Mouse (Mus musculus): ENCODE measurements at regions not wholly inside any gene's neighbourhood (a gene's known extent, or its start where the extent isn't known, plus 50 kb on each side); places are given as distances from the start of the nearest gene placed in this dataset.

GRCm38 (mm10) chr13:42590415-42590814 is 90.0 kb upstream of the Phactr1 start:
- no peak for DNase-seq
- Histone ChIP-seq H3K36me3 (ENCODE audit: control insufficient read depth, insufficient read depth, low read length) (no peaks in the 10 kb centered on the region), H3K4me1 (replicated peaks; ENCODE audit: control insufficient read depth, insufficient read depth, low read length) (no peaks in the 10 kb centered on the region), H3K27ac (ENCODE audit: control insufficient read depth, insufficient read depth, low read length) (no peak overlapping the region), H3K27me3 (ENCODE audit: control insufficient read depth, insufficient read depth, low read length) (no peaks in the 10 kb centered on the region), H3K4me3 (ENCODE audit: control insufficient read depth, insufficient read depth, low read length) (no peak overlapping the region)
- WGBS, result 64% methylated on average over 6 of the region's 6 CpGs
- TF ChIP-seq POLR2A (IDR thresholded peaks at IDR 0.05; ENCODE audit: control insufficient read depth, extremely low read depth, insufficient read depth, low read length, poor library complexity) (no peak), CTCF (IDR thresholded peaks at IDR 0.05; ENCODE audit: borderline replicate concordance, control insufficient read depth, extremely low read depth, insufficient read depth, low read length, poor library complexity) (no peak)

GRCm38 (mm10) chr13:42592945-42593344 is 87.5 kb upstream of the Phactr1 start:
- 81% methylated on average over 3 of the region's 3 CpGs for WGBS
- TF ChIP-seq CTCF (IDR thresholded peaks at IDR 0.05; ENCODE audit: borderline replicate concordance, control insufficient read depth, extremely low read depth, insufficient read depth, low read length, poor library complexity) (no peak), POLR2A (IDR thresholded peaks at IDR 0.05; ENCODE audit: control insufficient read depth, extremely low read depth, insufficient read depth, low read length, poor library complexity) (no peak)
- Histone ChIP-seq H3K27me3 (ENCODE audit: control insufficient read depth, insufficient read depth, low read length) (no peaks in the 10 kb centered on the region), H3K27ac (ENCODE audit: control insufficient read depth, insufficient read depth, low read length) (no peak overlapping the region), H3K4me1 (replicated peaks; ENCODE audit: control insufficient read depth, insufficient read depth, low read length) (no peaks in the 10 kb centered on the region), H3K36me3 (ENCODE audit: control insufficient read depth, insufficient read depth, low read length) (no peaks in the 10 kb centered on the region), H3K4me3 (ENCODE audit: control insufficient read depth, insufficient read depth, low read length) (no peak overlapping the region)
- DNase-seq, result no peak

- H3K27me3 ChIP-seq (ENCODE audit: control insufficient read depth, insufficient read depth, low read length), result no peaks in the 10 kb centered on the region
- WGBS, result 88% methylated on average over 11 of the region's 11 CpGs
- DNase-seq, result no peak
Observed at GRCm38 (mm10) chr13:42593488-42594170, 86.8 kb upstream of the Phactr1 start.

GRCm38 (mm10) chr13:42595180-42595579 is 85.2 kb upstream of the Phactr1 start:
- H3K4me3 ChIP-seq (ENCODE audit: control insufficient read depth, insufficient read depth, low read length), result no peak overlapping the region
- no peak overlapping the region for H3K27ac ChIP-seq (ENCODE audit: control insufficient read depth, insufficient read depth, low read length)
- 81% methylated on average over 3 of the region's 3 CpGs for WGBS
- no peaks in the 10 kb centered on the region for H3K4me1 ChIP-seq (replicated peaks; ENCODE audit: control insufficient read depth, insufficient read depth, low read length)
- DNase-seq, result no peak
- no peaks in the 10 kb centered on the region for H3K27me3 ChIP-seq (ENCODE audit: control insufficient read depth, insufficient read depth, low read length)
- no peaks in the 10 kb centered on the region for H3K36me3 ChIP-seq (ENCODE audit: control insufficient read depth, insufficient read depth, low read length)
- TF ChIP-seq CTCF (IDR thresholded peaks at IDR 0.05; ENCODE audit: borderline replicate concordance, control insufficient read depth, extremely low read depth, insufficient read depth, low read length, poor library complexity), result no peak
- TF ChIP-seq POLR2A (IDR thresholded peaks at IDR 0.05; ENCODE audit: control insufficient read depth, extremely low read depth, insufficient read depth, low read length, poor library complexity), result no peak

More at GRCm38 (mm10) chr13:42593488-42594170, 86.8 kb upstream of the Phactr1 start:
- Histone ChIP-seq H3K27ac (ENCODE audit: control insufficient read depth, insufficient read depth, low read length) (no peak overlapping the region), H3K4me1 (replicated peaks; ENCODE audit: control insufficient read depth, insufficient read depth, low read length) (no peaks in the 10 kb centered on the region), H3K4me3 (ENCODE audit: control insufficient read depth, insufficient read depth, low read length) (no peak overlapping the region), H3K36me3 (ENCODE audit: control insufficient read depth, insufficient read depth, low read length) (no peaks in the 10 kb centered on the region)
- TF ChIP-seq CTCF (IDR thresholded peaks at IDR 0.05; ENCODE audit: borderline replicate concordance, control insufficient read depth, extremely low read depth, insufficient read depth, low read length, poor library complexity) (no peak), POLR2A (IDR thresholded peaks at IDR 0.05; ENCODE audit: control insufficient read depth, extremely low read depth, insufficient read depth, low read length, poor library complexity) (no peak)

GRCm38 (mm10) chr13:42597781-42598180 is 82.6 kb upstream of the Phactr1 start:
- no peak overlapping the region for H3K4me3 ChIP-seq (ENCODE audit: control insufficient read depth, insufficient read depth, low read length)
- TF ChIP-seq POLR2A (IDR thresholded peaks at IDR 0.05; ENCODE audit: control insufficient read depth, extremely low read depth, insufficient read depth, low read length, poor library complexity) (no peak), CTCF (IDR thresholded peaks at IDR 0.05; ENCODE audit: borderline replicate concordance, control insufficient read depth, extremely low read depth, insufficient read depth, low read length, poor library complexity) (no peak)
- 93% methylated on average over 3 of the region's 3 CpGs for WGBS

GRCm38 (mm10) chr13:42603308-42603707 is 77.1 kb upstream of the Phactr1 start:
- 91% methylated on average over 4 of the region's 4 CpGs for WGBS
- Histone ChIP-seq H3K27me3 (ENCODE audit: control insufficient read depth, insufficient read depth, low read length) (no peaks in the 10 kb centered on the region), H3K27ac (ENCODE audit: control insufficient read depth, insufficient read depth, low read length) (no peak overlapping the region), H3K36me3 (ENCODE audit: control insufficient read depth, insufficient read depth, low read length) (no peaks in the 10 kb centered on the region), H3K4me1 (replicated peaks; ENCODE audit: control insufficient read depth, insufficient read depth, low read length) (no peaks in the 10 kb centered on the region), H3K4me3 (ENCODE audit: control insufficient read depth, insufficient read depth, low read length) (no peak overlapping the region)
- DNase-seq, result no peak
- TF ChIP-seq CTCF (IDR thresholded peaks at IDR 0.05; ENCODE audit: borderline replicate concordance, control insufficient read depth, extremely low read depth, insufficient read depth, low read length, poor library complexity) (no peak), POLR2A (IDR thresholded peaks at IDR 0.05; ENCODE audit: control insufficient read depth, extremely low read depth, insufficient read depth, low read length, poor library complexity) (no peak)

More at GRCm38 (mm10) chr13:42597781-42598180, 82.6 kb upstream of the Phactr1 start:
- DNase-seq, result no peak
- Histone ChIP-seq H3K36me3 (ENCODE audit: control insufficient read depth, insufficient read depth, low read length) (no peaks in the 10 kb centered on the region), H3K27ac (ENCODE audit: control insufficient read depth, insufficient read depth, low read length) (no peak overlapping the region), H3K4me1 (replicated peaks; ENCODE audit: control insufficient read depth, insufficient read depth, low read length) (no peaks in the 10 kb centered on the region), H3K27me3 (ENCODE audit: control insufficient read depth, insufficient read depth, low read length) (no peaks in the 10 kb centered on the region)
